ENCODE assay signal across 13 mouse cellular contexts in genomic region chr2:31635281-31636137, GRCm38 (mm10). TPM values are rescaled to one million over a fixed set of nuclear protein-coding genes. Genes with fewer than 3 reads are reported as not detected.
DNase-seq lines count a peak whose midpoint lies in the region; ATAC-seq lines count a peak whose summit lies in the region.
"Had no signal": no experiment of that assay in that cellular context is flagged by ENCODE, and none has a peak within 500 bp of the region (broad histone marks: within the 10 kb centered on the region; RNA-seq: fewer than 3 reads in every experiment).

No protein-coding gene starts in this region.

- H3K27me3 ChIP-seq in kidney, embryonic 14.5 days (ENCODE audit: control insufficient read depth, insufficient read depth, low read length), result peaks cover 90% of the 10 kb centered on the region
- peaks cover 100% of the 10 kb centered on the region for H3K27me3 ChIP-seq in embryonic facial prominence, embryonic 10.5 days (replicated peaks; ENCODE audit: low read depth, poor library complexity, severe bottlenecking)
- H3K27me3 ChIP-seq in intestine, embryonic 15.5 days (replicated peaks), result peaks cover 90% of the 10 kb centered on the region
- peaks cover 62% of the 10 kb centered on the region for H3K27me3 ChIP-seq in neural tube, embryonic 14.5 days (ENCODE audit: control insufficient read depth, insufficient read depth, low read length)

- no peak overlapping the region for H3K27ac ChIP-seq in kidney, embryonic 14.5 days (ENCODE audit: low read depth, low read length)
- peak overlapping the region; percentile 70 for H3K27ac ChIP-seq in embryonic facial prominence, embryonic 10.5 days (replicated peaks)
- no peak overlapping the region for H3K27ac ChIP-seq in intestine, embryonic 15.5 days
- H3K27ac ChIP-seq in neural tube, embryonic 14.5 days (ENCODE audit: low read depth, low read length), result no peak overlapping the region

- H3K36me3 ChIP-seq in kidney, embryonic 14.5 days (ENCODE audit: control insufficient read depth, insufficient read depth, low read length), result no peaks in the 10 kb centered on the region
- H3K36me3 ChIP-seq in embryonic facial prominence, embryonic 10.5 days (replicated peaks), result no peaks in the 10 kb centered on the region
- no peaks in the 10 kb centered on the region for H3K36me3 ChIP-seq in intestine, embryonic 15.5 days
- H3K36me3 ChIP-seq in neural tube, embryonic 14.5 days (ENCODE audit: control insufficient read depth, insufficient read depth, low read length), result no peaks in the 10 kb centered on the region
- H3K36me3 ChIP-seq: G1E had no signal

- no peak for ATAC-seq in kidney, embryonic 14.5 days (ENCODE audit: low FRiP score, low TSS enrichment)
- no peak for ATAC-seq in intestine, embryonic 15.5 days
- no peak for ATAC-seq in neural tube, embryonic 14.5 days (ENCODE audit: low read depth)

- H3K4me2 ChIP-seq in kidney, embryonic 14.5 days (replicated peaks; ENCODE audit: low read depth, low read length), result peak overlapping the region; percentile 32
- H3K4me2 ChIP-seq in intestine, embryonic 15.5 days (replicated peaks), result peak overlapping the region; percentile 40
- peak overlapping the region; percentile 33 for H3K4me2 ChIP-seq in neural tube, embryonic 14.5 days (ENCODE audit: low read depth, low read length)

- H3K9ac ChIP-seq in kidney, embryonic 14.5 days (ENCODE audit: low read depth, low read length), result no peak overlapping the region; the same call in 1 of the 2 replicates
- H3K9ac ChIP-seq in intestine, embryonic 15.5 days, result no peak overlapping the region
- 0 out of 2 replicates have a peak overlapping the region, but pooled peaks have one; percentile 16 for H3K9ac ChIP-seq in neural tube, embryonic 14.5 days (replicated peaks; ENCODE audit: low read depth, low read length)

- under 1% methylated on average over 51 of the region's 52 CpGs for WGBS in kidney, embryonic 14.5 days
- WGBS in embryonic facial prominence, embryonic 10.5 days, result under 1% methylated on average over 52 of the region's 52 CpGs
- 1% methylated on average over 52 of the region's 52 CpGs for WGBS in intestine, embryonic 15.5 days
- under 1% methylated on average over 50 of the region's 52 CpGs for WGBS in neural tube, embryonic 14.5 days

- peak overlapping the region; percentile 24 for H3K4me3 ChIP-seq in kidney, embryonic 14.5 days (ENCODE audit: low read length)
- peak overlapping the region; percentile 46 for H3K4me3 ChIP-seq in embryonic facial prominence, embryonic 10.5 days
- peak overlapping the region; percentile 5 for H3K4me3 ChIP-seq in intestine, embryonic 15.5 days (replicated peaks)
- peak overlapping the region; percentile 14 for H3K4me3 ChIP-seq in neural tube, embryonic 14.5 days (ENCODE audit: low read depth, low read length)

- DNase-seq in kidney, postnatal 10 days, result no peak
- DNase-seq in embryonic facial prominence, embryonic 10.5 days (ENCODE audit: low spot score), result peak; percentile 55
- DNase-seq in cerebellum, postnatal 4 days (ENCODE audit: low spot score in 2 of 2), result no peak
- DNase-seq in left cerebral cortex, postnatal 10 days (ENCODE audit: extremely low spot score in 1 of 2, low spot score in 2 of 2), result no peak
- no peak for DNase-seq in gastrocnemius, postnatal 10 days
- DNase-seq: cerebellum, adult 9-10 months; kidney, adult 8-10 months had no signal

- intact Hi-C loops in left cerebral cortex, postnatal 10 days (cut with DNase I), result no loop called here

- H3K4me1 ChIP-seq in kidney, embryonic 14.5 days (ENCODE audit: control insufficient read depth, insufficient read depth, low read length), result peaks cover 17% of the 10 kb centered on the region
- H3K4me1 ChIP-seq in embryonic facial prominence, embryonic 10.5 days, result peaks cover 55% of the 10 kb centered on the region
- peaks cover 27% of the 10 kb centered on the region for H3K4me1 ChIP-seq in intestine, embryonic 15.5 days (replicated peaks)
- peaks cover 10% of the 10 kb centered on the region; the same call in 1 of the 2 replicates for H3K4me1 ChIP-seq in neural tube, embryonic 14.5 days (ENCODE audit: control insufficient read depth, insufficient read depth, low read length)

- no peaks in the 10 kb centered on the region for H3K9me3 ChIP-seq in kidney, embryonic 14.5 days (ENCODE audit: control insufficient read depth, low read length)
- no peaks in the 10 kb centered on the region for H3K9me3 ChIP-seq in embryonic facial prominence, embryonic 10.5 days
- H3K9me3 ChIP-seq in intestine, embryonic 15.5 days, result no peaks in the 10 kb centered on the region
- H3K9me3 ChIP-seq in neural tube, embryonic 14.5 days (ENCODE audit: control insufficient read depth, low read length), result no peaks in the 10 kb centered on the region

RNA-seq across cellular contexts. Expression of gene Prdm12, which starts 4.3 kb away (rescaled TPM):
- polyA plus RNA-seq in kidney, embryonic 14.5 days (2014; fragmentation: Nextera tagmentation; extraction: Ambion mirVana), result not detected in 2 replicates
- 6.9 and 7.2 TPM in 2 replicates for polyA plus RNA-seq in embryonic facial prominence, embryonic 10.5 days (2016; fragmentation: Nextera tagmentation; extraction: Ambion mirVana)
- 0.05 and 0.06 TPM in 2 replicates for polyA plus RNA-seq in intestine, embryonic 15.5 days (2015; fragmentation: Nextera tagmentation; extraction: Ambion mirVana)
- 1.1 and 16.6 TPM in 2 replicates for polyA plus RNA-seq in neural tube, embryonic 14.5 days (2014; fragmentation: Nextera tagmentation; extraction: Ambion mirVana)
- under 1 TPM; 0.36 to 0.54 TPM for total RNA-seq in left cerebral cortex, postnatal 10 days (2021)
- not detected for total RNA-seq in gastrocnemius, postnatal 10 days (2021)
- total RNA-seq: monocyte, adult 5-6 weeks had no signal
- polyA plus RNA-seq: G1E; urinary bladder, adult 2 months had no signal

RNA-seq across cellular contexts. Expression of gene Exosc2, which starts 35.0 kb away (rescaled TPM):
- polyA plus RNA-seq in kidney, embryonic 14.5 days (2014; fragmentation: Nextera tagmentation; extraction: Ambion mirVana), result 64.9 and 73.6 TPM in 2 replicates
- 107 and 112 TPM in 2 replicates for polyA plus RNA-seq in embryonic facial prominence, embryonic 10.5 days (2016; fragmentation: Nextera tagmentation; extraction: Ambion mirVana)
- 63.1 and 69.3 TPM in 2 replicates for polyA plus RNA-seq in intestine, embryonic 15.5 days (2015; fragmentation: Nextera tagmentation; extraction: Ambion mirVana)
- 30.4 and 35.9 TPM in 2 replicates for polyA plus RNA-seq in neural tube, embryonic 14.5 days (2014; fragmentation: Nextera tagmentation; extraction: Ambion mirVana)
- total RNA-seq in left cerebral cortex, postnatal 10 days (2021), result 10 to 100 TPM; 24.2 to 26.3 TPM
- total RNA-seq in gastrocnemius, postnatal 10 days (2021), result 10 to 100 TPM; 12.9 to 13.9 TPM

RNA-seq across cellular contexts. Expression of gene Abl1, which starts 52.7 kb away (rescaled TPM):
- 30.9 and 54.6 TPM in 2 replicates for polyA plus RNA-seq in kidney, embryonic 14.5 days (2014; fragmentation: Nextera tagmentation; extraction: Ambion mirVana)
- polyA plus RNA-seq in embryonic facial prominence, embryonic 10.5 days (2016; fragmentation: Nextera tagmentation; extraction: Ambion mirVana), result 62.8 and 64.8 TPM in 2 replicates
- 31.2 and 31.3 TPM in 2 replicates for polyA plus RNA-seq in intestine, embryonic 15.5 days (2015; fragmentation: Nextera tagmentation; extraction: Ambion mirVana)
- polyA plus RNA-seq in neural tube, embryonic 14.5 days (2014; fragmentation: Nextera tagmentation; extraction: Ambion mirVana), result 14.5 and 20.4 TPM in 2 replicates
- total RNA-seq in left cerebral cortex, postnatal 10 days (2021), result 10 to 100 TPM; 39.7 to 40.5 TPM
- 10 to 100 TPM; 39.2 to 51.8 TPM for total RNA-seq in gastrocnemius, postnatal 10 days (2021)
